Mouse (Mus musculus) cerebellum, postnatal 14 days (tissue): Measurements from ENCODE around the gene Camk1g.

Experiments
- DNase-seq, 2 experiments: peaks; one replicate each; pipeline ENCODE4 v3.0.0; 2021; ENCODE audit warnings: mixed read lengths in 2 of 2

Camk1g gene

DNA sequence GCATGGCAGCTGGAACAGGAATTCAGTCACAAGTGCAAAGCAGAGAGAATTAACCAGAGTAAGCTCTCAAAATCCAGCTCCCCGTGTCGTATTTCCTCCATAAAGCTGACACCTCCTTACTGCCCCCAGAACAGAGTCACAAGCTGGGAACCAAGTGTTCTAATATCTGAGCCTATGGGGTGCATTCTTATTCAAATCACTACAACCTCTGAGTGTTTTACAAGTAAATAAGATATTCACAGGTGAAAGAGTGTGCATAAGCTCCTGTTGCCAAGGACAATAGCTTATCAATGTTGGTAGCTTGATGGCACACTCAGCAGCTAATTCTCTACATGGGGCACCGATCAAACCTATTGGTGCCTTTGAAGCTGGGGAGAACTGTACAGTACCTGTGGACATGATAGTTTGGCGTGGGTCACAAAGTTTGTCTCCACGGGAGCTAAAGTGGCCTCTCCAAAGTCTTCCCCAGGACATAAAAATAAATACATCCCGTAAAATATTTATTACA, 3.9 kb upstream of the Camk1g start:
- DNase-seq, result no peak

GRCm38 (mm10) chr1:193369091-193369490, 1.0 kb downstream of the Camk1g start:
- DNase-seq, result no peak

DNA sequence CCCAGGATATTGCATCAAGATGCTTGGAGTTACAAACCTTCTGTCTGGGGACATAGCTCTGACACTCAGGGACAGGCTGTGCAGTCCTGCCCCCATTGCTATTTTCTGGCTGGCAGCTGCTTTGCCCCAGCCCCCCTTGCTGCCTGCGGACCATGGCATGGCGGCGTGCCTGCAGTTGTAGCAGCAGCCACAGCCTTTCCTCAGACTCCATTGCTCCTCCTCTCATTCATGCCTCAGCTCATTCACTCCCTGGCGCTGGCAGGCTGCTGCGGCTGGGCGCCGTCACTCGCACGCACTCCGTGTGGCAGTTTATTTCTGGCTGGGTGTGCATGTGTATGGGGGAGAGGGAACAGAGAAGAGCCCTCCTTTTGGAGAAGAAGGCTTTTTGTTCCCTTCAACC, 2.0 kb downstream of the Camk1g start:
- peak; percentile 42 to 57 for DNase-seq

DNA sequence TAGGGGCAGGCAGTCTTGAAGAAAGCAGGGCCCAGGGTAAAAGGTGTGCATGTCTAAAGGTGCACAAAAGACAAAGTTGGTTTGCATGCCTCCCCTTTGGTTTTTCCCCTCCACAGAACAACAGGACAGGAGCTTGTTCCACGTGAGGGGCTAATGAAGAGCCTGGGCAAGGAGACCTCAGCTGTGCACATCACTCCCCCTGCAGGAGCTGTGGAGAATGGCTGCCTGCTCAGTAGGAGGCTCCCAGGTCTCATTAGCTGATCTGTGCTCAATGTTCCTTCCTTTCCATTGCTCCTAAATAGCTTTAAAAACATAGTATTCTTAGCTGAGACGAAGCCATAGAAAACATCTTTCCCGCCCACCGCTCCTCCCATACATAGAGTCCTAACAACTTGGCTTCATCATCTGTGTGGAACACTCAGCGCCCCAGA, 6.3 kb downstream of the Camk1g start:
- peak in 1 of 2 experiments; percentile 63 for DNase-seq

DNA sequence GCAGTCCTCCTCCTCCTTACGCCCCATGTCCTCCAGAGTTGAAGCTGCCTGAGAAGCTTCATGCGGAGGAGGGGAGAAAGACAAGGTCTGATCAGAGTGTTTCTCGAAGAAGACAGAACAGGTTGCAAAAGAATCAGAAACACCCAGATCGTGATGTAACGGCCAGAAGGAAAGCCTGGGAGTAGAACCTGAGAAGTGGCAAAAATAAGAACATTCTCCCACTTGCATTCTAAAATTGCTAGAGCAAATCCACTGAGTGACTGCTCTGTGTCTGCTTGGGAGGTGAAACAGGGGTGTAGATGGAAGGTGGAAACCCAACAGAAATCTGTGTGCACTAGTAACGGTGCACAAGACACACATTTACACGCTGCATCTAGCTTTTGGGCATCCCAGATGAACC, 8.0 kb downstream of the Camk1g start:
- DNase-seq, result no peak

- DNase-seq, result peak; percentile 46 to 59
Observed at GRCm38 (mm10) chr1:193361181-193361580, 8.9 kb downstream of the Camk1g start.

- DNase-seq, result no peak
Observed at GRCm38 (mm10) chr1:193359199-193359598, 10.9 kb downstream of the Camk1g start.

DNA sequence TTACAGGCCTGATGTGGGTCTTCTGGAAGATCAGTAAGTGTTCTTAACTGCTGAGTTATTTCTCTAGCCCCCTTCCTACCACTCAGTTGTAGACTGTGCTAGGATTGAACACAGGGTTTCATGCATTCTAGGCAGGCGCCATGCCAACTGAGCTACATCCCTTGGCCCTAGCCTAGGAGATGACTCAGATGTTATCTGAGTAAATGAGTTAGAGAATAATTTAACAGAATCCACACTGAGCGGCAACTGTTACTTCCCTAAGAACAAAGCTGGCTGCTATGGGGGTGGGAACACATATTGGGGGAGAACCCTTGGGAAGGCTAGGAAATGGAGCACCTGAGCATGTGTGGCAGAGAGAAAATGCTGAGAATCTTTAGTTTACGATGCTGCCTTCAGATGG, 18.5 kb downstream of the Camk1g start:
- DNase-seq, result peak; percentile 59 to 68

GRCm38 (mm10) chr1:193350546-193350801, 19.6 kb downstream of the Camk1g start:
- DNase-seq, result no peak

DNA sequence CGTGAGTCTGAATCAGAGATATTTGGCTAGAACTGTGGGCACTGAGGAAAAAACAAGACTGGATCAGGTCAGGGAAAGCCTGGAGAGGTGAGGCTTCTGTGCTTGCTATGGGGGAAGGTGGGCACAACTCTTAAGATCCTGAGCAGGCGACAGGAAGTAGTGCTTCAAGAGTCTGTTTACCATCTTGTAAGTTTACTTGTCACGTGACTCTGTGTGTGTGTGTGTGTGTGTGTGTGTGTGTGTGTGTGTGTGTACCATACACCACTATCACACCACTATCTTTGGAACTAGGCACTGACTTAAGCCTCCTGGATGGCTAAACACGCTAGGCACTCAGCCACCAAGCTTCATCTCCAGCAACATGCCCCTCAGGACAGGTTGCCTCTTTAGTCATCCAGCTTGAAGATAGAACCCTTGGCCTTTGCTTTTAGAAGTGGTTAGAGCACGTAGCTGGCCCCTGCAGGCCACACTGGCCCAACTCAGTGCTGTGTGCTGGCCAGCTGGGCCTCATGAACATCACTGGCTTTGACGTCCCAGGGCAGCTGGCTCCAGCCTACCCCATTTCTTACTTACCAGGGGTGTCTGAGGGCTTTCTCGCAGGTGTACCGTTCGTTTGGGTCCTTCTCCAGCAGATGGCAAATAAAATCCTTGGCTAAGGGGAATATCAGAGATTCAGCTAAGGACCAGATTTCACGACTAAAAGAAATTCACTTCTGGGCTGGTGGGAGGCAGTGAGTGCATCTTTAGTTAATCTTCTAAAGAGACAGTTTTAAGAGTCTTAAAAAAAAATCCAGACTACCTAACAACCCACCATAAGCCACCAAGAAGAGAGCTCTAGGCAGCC, 20.2 kb downstream of the Camk1g start:
- no peak for DNase-seq

GRCm38 (mm10) chr1:193348261-193348962, 21.7 kb downstream of the Camk1g start:
- peak in 1 of 2 experiments; percentile 51 for DNase-seq

GRCm38 (mm10) chr1:193346908-193347307, 23.2 kb downstream of the Camk1g start:
- DNase-seq, result no peak

DNA sequence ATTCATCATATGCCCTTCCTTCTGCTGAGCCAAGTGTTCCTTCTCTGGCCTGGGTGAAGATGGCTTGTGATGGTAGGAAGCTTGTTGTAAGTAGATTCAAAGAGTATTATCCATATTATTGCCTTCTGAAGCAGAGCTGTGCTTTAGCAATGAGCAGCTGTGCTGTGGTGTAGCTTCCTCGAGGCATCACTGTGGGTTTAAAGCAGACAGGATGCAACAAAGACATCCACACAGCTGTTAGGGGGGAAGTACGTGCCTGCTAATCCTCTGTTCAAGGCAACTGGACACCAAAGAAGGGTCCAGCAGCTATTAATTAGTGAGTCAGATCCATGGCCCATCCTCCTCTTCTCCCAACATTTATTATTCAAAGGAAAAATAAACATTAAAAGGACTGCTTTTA, 25.1 kb downstream of the Camk1g start:
- DNase-seq, result no peak

DNA sequence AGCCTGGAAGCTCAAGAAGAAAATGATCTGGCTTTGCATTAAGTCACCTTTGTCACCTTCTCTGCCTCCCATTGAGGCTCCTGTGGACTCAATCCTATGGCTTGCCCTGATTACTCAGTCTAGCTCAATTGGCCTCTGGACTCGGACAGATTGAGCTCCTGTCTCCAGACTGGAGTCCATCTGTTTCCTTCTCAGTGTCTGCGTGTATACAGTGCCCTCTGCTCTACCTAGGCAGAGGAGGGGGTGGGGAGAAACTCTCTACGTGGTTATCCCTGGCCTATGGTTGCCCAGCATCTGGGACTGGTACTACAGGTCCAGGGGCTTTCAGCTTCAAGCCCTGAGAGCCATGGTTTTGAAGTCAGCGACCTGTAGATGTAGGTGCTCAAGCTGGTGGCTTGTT, 26.2 kb downstream of the Camk1g start:
- DNase-seq, result peak; percentile 52 to 72

DNA sequence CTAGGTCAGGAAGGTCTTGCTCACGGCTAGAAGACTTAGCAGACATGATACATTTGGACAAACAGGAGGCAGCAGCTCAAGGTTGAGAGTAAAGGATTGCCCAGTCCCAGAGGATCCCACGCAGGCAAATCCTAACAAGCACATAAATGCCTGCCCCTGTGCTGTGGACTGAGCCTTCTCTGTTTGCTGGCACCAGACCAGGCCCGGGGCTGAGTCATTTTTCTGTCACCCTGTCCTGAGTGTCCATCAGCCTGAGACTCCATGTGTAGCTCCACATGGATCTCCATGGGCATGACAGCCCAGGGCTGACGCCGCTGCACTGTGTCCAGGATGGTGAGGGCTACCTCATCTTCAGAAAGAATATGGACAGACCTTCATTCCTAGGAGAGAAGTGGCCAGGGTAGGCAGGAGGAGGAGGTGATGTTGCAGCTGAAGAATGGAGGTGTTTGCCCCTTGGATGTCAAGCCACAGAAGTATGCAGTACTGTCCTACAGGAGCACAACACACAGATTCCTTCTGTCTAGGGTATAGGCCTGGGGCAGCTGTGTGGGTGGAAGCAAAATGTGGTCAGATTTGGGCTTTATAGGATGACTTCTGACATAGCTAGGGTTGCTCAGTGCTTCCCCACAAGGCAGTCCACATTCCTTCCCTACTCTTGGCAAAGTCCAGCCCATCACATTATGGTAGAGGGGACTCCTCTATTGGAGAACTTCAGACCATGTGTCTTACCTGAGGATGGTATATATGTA, 27.7 kb downstream of the Camk1g start:
- DNase-seq, result peak in 1 of 2 experiments; percentile 51

GRCm38 (mm10) chr1:193338363-193338995, 31.6 kb downstream of the Camk1g start:
- DNase-seq, result no peak

GRCm38 (mm10) chr1:193337787-193338310, 32.2 kb downstream of the Camk1g start:
- DNase-seq, result no peak

GRCm38 (mm10) chr1:193337018-193337321, 33.1 kb downstream of the Camk1g start:
- no peak for DNase-seq

DNA sequence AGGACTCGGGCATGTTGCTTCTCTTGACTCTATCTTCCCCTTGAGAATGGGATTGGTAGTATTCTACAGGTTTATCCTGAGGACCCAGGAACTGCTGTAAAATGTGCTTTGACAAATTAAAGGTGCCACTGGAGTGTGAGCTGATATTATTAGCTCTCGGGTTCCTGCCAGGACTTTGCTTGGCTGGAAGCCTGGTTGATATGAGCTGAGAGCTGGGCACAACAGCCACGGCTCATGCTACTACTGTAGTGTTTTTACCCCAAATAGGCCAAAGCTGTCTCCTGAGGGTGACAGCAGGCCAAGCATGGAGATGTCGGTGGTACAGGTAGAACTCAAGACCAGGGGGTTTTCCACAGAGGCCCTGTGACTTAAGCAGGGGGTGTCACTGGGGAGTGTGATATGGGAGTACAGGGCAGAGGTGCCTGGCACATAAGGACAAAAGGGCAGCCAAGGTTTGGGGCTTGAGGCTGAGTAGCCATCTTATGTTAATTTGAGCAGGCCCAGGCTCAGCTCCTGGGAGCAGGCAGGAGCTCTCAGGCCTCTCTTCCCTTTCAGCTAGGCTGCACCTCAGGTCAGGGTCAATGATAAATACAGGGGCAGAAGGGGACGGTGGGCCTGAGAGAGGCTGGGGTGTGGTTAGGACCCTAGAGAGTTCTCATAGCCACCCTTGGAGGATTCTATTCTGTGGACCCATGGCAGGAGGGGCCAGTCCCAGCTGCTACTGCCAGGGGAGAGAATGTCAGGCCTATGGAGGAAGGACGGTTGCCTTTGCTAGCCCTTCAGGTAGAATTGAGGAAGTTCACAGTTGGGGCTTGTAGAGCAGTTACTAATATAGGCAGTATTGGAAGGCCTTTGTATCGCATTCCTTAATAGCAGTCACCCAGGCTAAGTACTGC, 33.7 kb downstream of the Camk1g start:
- DNase-seq, result peak; percentile 73 to 77

- no peak for DNase-seq
Observed at GRCm38 (mm10) chr1:193334546-193334945, 35.6 kb downstream of the Camk1g start.

DNA sequence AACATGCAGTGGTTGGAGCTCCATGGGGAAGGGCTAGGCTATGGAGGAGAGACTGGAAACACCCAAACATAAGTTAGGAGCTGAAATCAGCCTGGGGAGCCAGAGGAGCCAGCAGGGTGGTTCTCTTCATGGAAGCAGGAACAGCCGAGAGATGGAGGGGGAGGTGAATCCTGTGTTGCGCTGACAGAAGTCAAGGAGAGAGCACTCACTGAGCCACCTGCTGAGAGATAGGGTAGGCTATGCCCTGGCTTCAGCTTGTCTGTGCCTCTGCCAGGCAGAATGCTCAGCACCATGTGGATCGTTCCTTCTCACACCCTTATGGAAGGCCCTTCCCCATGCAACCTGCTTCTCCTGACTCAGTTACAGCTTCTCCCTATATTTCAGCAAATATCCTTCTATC, 36.3 kb downstream of the Camk1g start:
- no peak for DNase-seq

GRCm38 (mm10) chr1:193332671-193333070, 37.4 kb downstream of the Camk1g start:
- no peak for DNase-seq
